Mouse (Mus musculus): ENCODE measurements around the gene Fbxl20.
"Not testable (repeated sequence)": the region's sequence is repeated elsewhere in the genome, so short reads cannot be mapped to it uniquely, and the experiment has no call there.

Gene Fbxl20

DNA sequence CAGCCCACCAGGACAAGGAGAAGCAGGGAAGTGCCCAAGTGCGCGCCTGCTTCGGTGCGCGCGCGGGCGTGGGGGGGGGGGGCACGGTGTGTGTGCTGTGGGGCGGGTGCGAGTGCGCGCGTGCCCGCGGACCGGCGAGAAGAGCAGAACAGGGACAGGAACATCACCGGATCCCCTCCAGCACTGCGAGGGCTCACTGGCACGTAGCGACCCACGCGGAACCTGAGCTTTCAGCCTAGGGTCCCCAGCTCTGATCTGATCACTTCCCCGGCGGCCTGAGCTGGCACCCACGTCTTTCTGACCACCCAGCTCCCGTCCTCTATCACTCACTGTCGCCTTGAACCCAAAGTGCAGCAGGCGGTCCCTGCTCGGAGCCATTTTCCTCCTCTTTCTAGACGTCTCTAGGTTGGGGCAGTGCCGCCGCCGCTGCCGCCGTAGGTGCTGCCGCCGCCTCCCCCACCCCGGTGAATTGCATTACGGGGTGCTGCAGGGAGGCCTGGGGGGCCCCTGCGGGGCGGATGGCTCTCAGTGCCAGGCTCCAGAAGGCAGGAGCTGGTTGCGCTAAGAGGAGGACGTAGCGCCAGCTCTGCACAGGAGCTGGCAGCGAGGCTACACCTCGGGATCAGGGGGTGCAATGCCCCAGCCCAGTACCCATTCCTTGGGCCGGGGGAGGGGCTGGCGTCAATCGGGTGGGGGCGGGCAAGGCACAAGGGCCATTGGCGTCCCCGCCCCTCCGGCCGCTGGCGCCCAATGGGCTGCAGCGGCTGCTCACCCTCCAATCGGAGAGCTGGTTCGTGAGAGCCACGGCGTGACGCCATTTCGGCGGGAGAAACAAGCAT, at the start of gene Fbxl20:
Fbxl20 (minus strand) TSS at position 618 of the 839 bp plus-strand sequence.
- peak; percentile 97 for DNase-seq (ENCODE audit: extremely low read depth, insufficient read length, low spot score)

- peak; percentile 91 for DNase-seq (ENCODE audit: extremely low read depth, insufficient read length, low spot score)
Observed at GRCm38 (mm10) chr11:98192901-98193805, 43.0 kb upstream of the Fbxl20 start, which contains the start of gene Med1. Gene Med1, minus strand, starts transcription at chr11:98193293.

DNA sequence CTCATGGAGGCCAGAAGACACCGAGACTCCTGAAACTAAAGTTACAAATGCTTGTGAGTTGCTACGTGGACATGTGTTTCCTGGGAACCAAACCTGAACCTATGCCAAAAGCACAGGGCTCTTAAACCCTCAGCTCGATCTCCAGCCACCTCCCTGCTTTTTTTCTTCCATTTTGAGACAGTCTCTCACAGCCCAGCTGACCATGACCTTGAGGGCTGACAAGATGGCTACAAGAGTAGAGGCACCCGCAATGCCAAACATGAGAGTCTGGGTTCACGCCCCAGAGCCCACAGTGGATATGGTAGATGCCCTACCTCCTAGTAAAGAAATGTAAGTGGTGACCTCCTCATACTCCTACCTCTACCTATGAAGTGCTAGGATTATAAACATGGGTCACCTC, 40.6 kb upstream of the Fbxl20 start:
- DNase-seq (ENCODE audit: extremely low read depth, insufficient read length, low spot score): no peak

DNA sequence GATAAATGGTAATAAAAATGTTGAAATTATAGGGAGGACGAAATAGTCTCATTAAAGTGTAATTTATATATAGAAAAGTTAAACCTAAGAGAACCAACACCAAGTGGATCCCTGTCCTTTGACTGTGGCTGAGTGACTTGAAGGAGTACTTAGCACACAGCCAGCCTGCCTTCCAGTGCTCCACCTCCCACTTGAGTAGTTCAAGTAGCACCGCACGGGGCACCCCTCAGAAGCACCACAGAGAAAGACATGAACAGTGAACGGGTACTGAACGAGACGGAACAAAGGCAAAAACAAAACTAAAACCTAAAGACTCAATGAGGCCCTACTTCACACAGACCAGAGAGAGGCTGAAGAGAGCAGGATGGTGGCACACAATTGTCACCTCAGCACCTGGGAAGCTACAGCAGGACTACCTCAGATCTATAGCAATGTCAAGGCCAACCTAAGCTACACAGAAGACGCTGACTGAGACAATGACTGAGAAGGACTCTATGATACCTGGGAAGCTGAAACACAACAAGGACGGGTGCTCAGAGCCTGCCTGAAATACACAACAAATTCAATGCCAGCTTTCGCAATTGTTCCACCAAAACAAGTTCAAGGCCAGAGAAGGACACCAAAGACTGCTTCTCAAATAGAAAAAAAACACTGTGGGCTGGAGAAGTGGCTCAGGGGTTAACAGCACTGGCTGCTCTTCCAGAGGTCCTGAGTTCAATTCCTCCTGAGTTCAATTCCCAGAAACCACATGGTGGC, 37.6 kb upstream of the Fbxl20 start:
- no peak for DNase-seq (ENCODE audit: extremely low read depth, insufficient read length, low spot score)

DNA sequence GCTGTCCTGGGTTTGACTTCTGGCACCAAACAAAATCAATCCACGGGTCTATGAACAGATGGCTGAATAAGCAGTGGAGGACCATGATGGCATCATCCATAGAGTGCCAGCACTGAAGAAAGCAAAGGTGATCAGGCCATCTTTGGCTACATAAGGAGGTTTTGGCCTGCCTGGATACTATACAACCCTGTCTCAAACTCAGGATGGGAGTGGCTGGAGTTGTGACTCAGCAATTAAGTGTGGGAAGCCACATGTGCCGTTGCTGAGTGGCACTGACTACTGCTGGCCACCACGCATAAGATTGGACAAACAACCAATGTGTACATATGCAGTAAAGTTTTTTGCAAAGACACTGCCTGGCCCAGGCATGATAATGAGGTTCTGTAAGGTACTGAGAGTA, 31.9 kb upstream of the Fbxl20 start:
- not testable (repeated sequence) for DNase-seq (ENCODE audit: extremely low read depth, insufficient read length, low spot score)

GRCm38 (mm10) chr11:98168400-98168799, 18.2 kb upstream of the Fbxl20 start:
- DNase-seq (ENCODE audit: extremely low read depth, insufficient read length, low spot score): no peak

- no peak for DNase-seq (ENCODE audit: extremely low read depth, insufficient read length, low spot score)
Observed at GRCm38 (mm10) chr11:98155094-98155493, 4.9 kb upstream of the Fbxl20 start.

DNA sequence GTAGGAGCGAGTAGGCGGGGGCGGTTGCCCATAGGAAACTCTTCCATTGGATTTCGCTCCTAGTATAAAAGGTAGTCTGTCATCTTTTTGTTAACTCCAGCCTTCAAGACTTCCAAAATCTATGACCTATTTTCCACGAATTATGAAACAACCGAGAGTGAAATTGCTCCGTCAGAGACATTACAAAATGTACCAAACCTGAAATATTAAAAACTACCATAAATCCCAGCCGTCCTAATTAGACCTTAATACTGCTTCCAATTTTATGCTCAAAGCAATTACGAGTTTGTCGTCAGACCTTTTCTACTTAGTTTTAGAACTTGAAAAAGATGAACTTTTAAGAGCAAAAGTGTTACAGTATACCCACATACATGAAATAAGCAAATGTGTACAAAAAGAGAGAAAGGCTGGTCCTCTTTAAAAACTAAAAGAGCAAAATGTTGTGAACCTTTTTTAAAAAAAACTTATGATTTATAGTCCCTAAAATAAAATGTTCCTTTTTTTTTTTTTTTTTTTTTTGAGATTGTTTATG, 488 bp upstream of the Fbxl20 start:
- no peak for DNase-seq (ENCODE audit: extremely low read depth, insufficient read length, low spot score)

- DNase-seq (ENCODE audit: extremely low read depth, insufficient read length, low spot score): peak; percentile 86
Observed at GRCm38 (mm10) chr11:98149304-98149750, 876 bp downstream of the Fbxl20 start.

GRCm38 (mm10) chr11:98148551-98149301, 1.5 kb downstream of the Fbxl20 start:
- DNase-seq (ENCODE audit: extremely low read depth, insufficient read length, low spot score): no peak

- DNase-seq (ENCODE audit: extremely low read depth, insufficient read length, low spot score): no peak
Observed at GRCm38 (mm10) chr11:98145856-98146255, 4.3 kb downstream of the Fbxl20 start.

- no peak for DNase-seq (ENCODE audit: extremely low read depth, insufficient read length, low spot score)
Observed at GRCm38 (mm10) chr11:98142545-98142944, 7.7 kb downstream of the Fbxl20 start.

GRCm38 (mm10) chr11:98138894-98139293, 11.3 kb downstream of the Fbxl20 start:
- no peak for DNase-seq (ENCODE audit: extremely low read depth, insufficient read length, low spot score)

GRCm38 (mm10) chr11:98137836-98138235, 12.4 kb downstream of the Fbxl20 start:
- DNase-seq (ENCODE audit: extremely low read depth, insufficient read length, low spot score): no peak

- DNase-seq (ENCODE audit: extremely low read depth, insufficient read length, low spot score): no peak
Observed at GRCm38 (mm10) chr11:98134951-98135350, 15.3 kb downstream of the Fbxl20 start.

DNA sequence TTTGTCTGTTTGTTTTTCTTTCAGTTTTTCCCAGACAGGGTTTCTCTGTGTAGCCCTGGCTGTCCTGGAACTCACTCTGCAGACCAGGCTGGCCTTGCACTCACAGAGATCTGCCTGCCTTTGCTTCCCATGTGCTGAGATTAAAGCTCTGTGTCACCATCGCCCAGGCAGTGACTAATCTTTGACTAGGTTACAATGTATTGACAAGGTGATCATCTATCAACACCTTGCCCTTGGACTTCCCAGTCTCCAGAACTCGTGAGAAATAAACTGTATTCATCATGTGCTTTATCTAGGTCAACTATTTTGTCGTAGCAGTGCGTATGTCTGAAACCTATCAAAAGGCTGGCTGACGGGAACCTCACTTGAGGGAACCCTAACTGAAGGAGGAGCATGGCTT, 26.8 kb downstream of the Fbxl20 start:
- no peak for DNase-seq (ENCODE audit: extremely low read depth, insufficient read length, low spot score)

GRCm38 (mm10) chr11:98114363-98114762, 35.8 kb downstream of the Fbxl20 start:
- DNase-seq (ENCODE audit: extremely low read depth, insufficient read length, low spot score): no peak

- no peak for DNase-seq (ENCODE audit: extremely low read depth, insufficient read length, low spot score)
Observed at GRCm38 (mm10) chr11:98113504-98113903, 36.7 kb downstream of the Fbxl20 start.

DNA sequence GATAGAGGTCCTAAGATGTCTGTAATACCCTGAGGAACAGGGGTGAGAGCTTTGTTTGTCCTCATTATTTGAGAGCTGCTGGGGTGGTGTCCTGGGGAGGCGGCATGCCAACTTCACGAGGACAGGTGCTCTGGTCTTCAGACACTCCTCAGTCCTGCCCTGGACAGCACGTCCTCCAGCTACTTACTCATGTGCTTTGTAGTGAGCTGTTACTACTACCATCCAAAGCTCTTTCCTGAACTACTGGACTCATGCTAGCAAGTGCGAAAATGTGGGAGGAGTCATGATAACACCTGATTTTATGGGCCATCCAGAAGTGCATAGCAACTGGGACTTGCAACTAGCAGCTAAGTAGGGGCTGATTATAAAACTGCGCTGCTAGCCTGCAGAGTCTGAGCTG, 40.5 kb downstream of the Fbxl20 start:
- no peak for DNase-seq (ENCODE audit: extremely low read depth, insufficient read length, low spot score)

DNA sequence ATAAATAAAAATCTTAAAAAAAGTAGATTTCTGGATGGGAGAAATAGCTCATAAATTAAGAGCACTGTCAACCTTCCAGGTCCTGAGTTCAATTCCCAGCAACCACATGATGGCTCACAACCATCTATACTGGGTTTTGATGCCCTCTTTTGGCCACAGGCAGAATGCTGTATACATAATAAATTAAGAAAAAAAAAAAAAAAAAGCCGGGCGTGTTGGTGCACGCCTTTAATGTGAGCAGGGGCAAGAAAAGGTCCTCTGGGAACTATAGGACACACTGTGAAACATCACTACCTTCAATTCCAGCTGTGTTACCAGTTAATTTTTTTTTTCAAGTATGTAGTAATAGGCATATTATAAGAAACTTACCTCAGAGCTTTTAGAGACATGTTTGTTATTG, 48.9 kb downstream of the Fbxl20 start:
- no peak for DNase-seq (ENCODE audit: extremely low read depth, insufficient read length, low spot score)

Data from 3134 (cell line).